Mouse (Mus musculus) forebrain, embryonic 10.5 days (tissue): Measurements from ENCODE around the gene Nln. TPM values are rescaled to one million over a fixed set of nuclear protein-coding genes. Genes with fewer than 3 reads are reported as not detected.

Source experiments
- DNase-seq: peaks from one replicate; pipeline ENCODE4 v3.0.0-alpha.2; 2017; ENCODE audit warnings: low spot score; ENCODE audit errors: extremely low spot score
- H3K27ac ChIP-seq: fragments of 300-500 bp; sonication (generic); 2 replicates; pipeline ENCODE4 v1.5.1; 2016; ENCODE audit warnings: mild to moderate bottlenecking
- H3K27me3 ChIP-seq: fragments of 300-500 bp; sonication (generic); 2 replicates; pipeline ENCODE4 v1.6.1; 2016; ENCODE audit warnings: mild to moderate bottlenecking; ENCODE audit not compliant: poor library complexity, severe bottlenecking
- H3K36me3 ChIP-seq: fragments of 300-500 bp; sonication (generic); replicated peaks from 2 replicates; pipeline ENCODE4 v1.6.1; 2016; ENCODE audit warnings: mild to moderate bottlenecking, moderate library complexity
- H3K4me1 ChIP-seq: fragments of 300-500 bp; sonication (generic); 2 replicates; pipeline ENCODE4 v1.6.1; 2016
- H3K4me3 ChIP-seq: fragments of 300-500 bp; sonication (generic); 2 replicates; pipeline ENCODE4 v1.5.1; 2016; ENCODE audit warnings: mild to moderate bottlenecking, moderate library complexity
- H3K9me3 ChIP-seq: fragments of 300-500 bp; sonication (generic); 2 replicates; pipeline ENCODE4 v1.6.1; 2016; ENCODE audit warnings: mild to moderate bottlenecking, moderate library complexity
- WGBS: fragments of 180-500 bp; shearing (Covaris S2); methylation state at CpG from one replicate; pipeline ENCODE4 v1.1.7; 2016; 5-methylcytosine and 5-hydroxymethylcytosine counted together
- polyA plus RNA-seq: library from polyadenylated mRNA; unstranded; fragments of >200 nt; fragmentation: Nextera tagmentation; extraction: Ambion mirVana; gene quantifications from 2 replicates; pipeline ENCODE4 v1.2.1, GENCODE M21; 2016

Nln gene
- polyA plus RNA-seq, 1 experiment from 2014 or later = 17.1 TPM

GRCm38 (mm10) chr13:104023356-104023911, 86.0 kb downstream of the Nln start:
- 85% methylated on average over 11 of the region's 11 CpGs for WGBS
- Histone ChIP-seq H3K27me3 (no peaks in the 10 kb centered on the region), H3K4me3 (no peak overlapping the region), H3K9me3 (peaks cover 4% of the 10 kb centered on the region; the same call in 1 of the 2 replicates), H3K27ac (no peak overlapping the region), H3K4me1 (peaks cover 33% of the 10 kb centered on the region), H3K36me3 (peaks cover 3% of the 10 kb centered on the region; the same call in 1 of the 2 replicates)
- no peak for DNase-seq

- no peak for DNase-seq
- 59% methylated on average over 7 of the region's 7 CpGs for WGBS
- Histone ChIP-seq H3K9me3 (peaks cover 4% of the 10 kb centered on the region; the same call in 1 of the 2 replicates), H3K4me3 (no peak overlapping the region), H3K36me3 (peaks cover 3% of the 10 kb centered on the region; the same call in 1 of the 2 replicates), H3K27me3 (no peaks in the 10 kb centered on the region), H3K4me1 (peaks cover 20% of the 10 kb centered on the region), H3K27ac (no peak overlapping the region)
Observed at GRCm38 (mm10) chr13:104018466-104019076, 90.8 kb downstream of the Nln start.

GRCm38 (mm10) chr13:104015246-104016105, 93.9 kb downstream of the Nln start:
- WGBS = 92% methylated on average over 18 of the region's 18 CpGs
- H3K9me3 ChIP-seq = peaks cover 4% of the 10 kb centered on the region; the same call in 1 of the 2 replicates
- no peak overlapping the region for H3K27ac ChIP-seq
- no peak for DNase-seq
- H3K27me3 ChIP-seq = no peaks in the 10 kb centered on the region
- peaks cover 3% of the 10 kb centered on the region; the same call in 1 of the 2 replicates for H3K36me3 ChIP-seq
- H3K4me1 ChIP-seq = peaks cover 15% of the 10 kb centered on the region
- no peak overlapping the region for H3K4me3 ChIP-seq

- H3K36me3 ChIP-seq = no peaks in the 10 kb centered on the region
- peaks cover 15% of the 10 kb centered on the region for H3K4me1 ChIP-seq
- no peaks in the 10 kb centered on the region for H3K27me3 ChIP-seq
- no peaks in the 10 kb centered on the region for H3K9me3 ChIP-seq
- no peak overlapping the region for H3K4me3 ChIP-seq
- no peak overlapping the region for H3K27ac ChIP-seq
- WGBS = 94% methylated on average over 11 of the region's 11 CpGs
- no peak for DNase-seq
Observed at GRCm38 (mm10) chr13:104014038-104014437, 95.4 kb downstream of the Nln start.

GRCm38 (mm10) chr13:104013380-104013779, 96.0 kb downstream of the Nln start:
- H3K4me3 ChIP-seq = no peak overlapping the region
- peaks cover 8% of the 10 kb centered on the region for H3K4me1 ChIP-seq
- no peaks in the 10 kb centered on the region for H3K9me3 ChIP-seq
- DNase-seq = no peak
- H3K36me3 ChIP-seq = no peaks in the 10 kb centered on the region
- H3K27ac ChIP-seq = no peak overlapping the region
- no peaks in the 10 kb centered on the region for H3K27me3 ChIP-seq
- 86% methylated on average over 6 of the region's 6 CpGs for WGBS

- Histone ChIP-seq H3K4me3 (no peak overlapping the region), H3K4me1 (peaks cover 1% of the 10 kb centered on the region; the same call in 1 of the 2 replicates), H3K9me3 (no peaks in the 10 kb centered on the region), H3K36me3 (no peaks in the 10 kb centered on the region), H3K27me3 (no peaks in the 10 kb centered on the region), H3K27ac (no peak overlapping the region)
- DNase-seq = no peak
- WGBS = 92% methylated on average over 11 of the region's 11 CpGs
Observed at GRCm38 (mm10) chr13:104012214-104012833, 97.1 kb downstream of the Nln start.

GRCm38 (mm10) chr13:104011289-104011688, 98.1 kb downstream of the Nln start:
- H3K27me3 ChIP-seq = no peaks in the 10 kb centered on the region
- DNase-seq = no peak
- no peak overlapping the region for H3K4me3 ChIP-seq
- no peaks in the 10 kb centered on the region for H3K36me3 ChIP-seq
- H3K4me1 ChIP-seq = no peaks in the 10 kb centered on the region
- no peaks in the 10 kb centered on the region for H3K9me3 ChIP-seq
- 92% methylated on average over 5 of the region's 5 CpGs for WGBS
- no peak overlapping the region for H3K27ac ChIP-seq

- no peaks in the 10 kb centered on the region for H3K4me1 ChIP-seq
- H3K9me3 ChIP-seq = no peaks in the 10 kb centered on the region
- H3K27me3 ChIP-seq = no peaks in the 10 kb centered on the region
- WGBS = 91% methylated on average over 6 of the region's 6 CpGs
- no peak overlapping the region for H3K27ac ChIP-seq
- no peak overlapping the region for H3K4me3 ChIP-seq
- H3K36me3 ChIP-seq = no peaks in the 10 kb centered on the region
- DNase-seq = no peak
Observed at GRCm38 (mm10) chr13:104005231-104005845, 104.1 kb downstream of the Nln start.

- H3K9me3 ChIP-seq = peaks cover 11% of the 10 kb centered on the region
- 90% methylated on average over 5 of the region's 5 CpGs for WGBS
- no peaks in the 10 kb centered on the region for H3K36me3 ChIP-seq
Observed at GRCm38 (mm10) chr13:103994085-103994455, 115.3 kb downstream of the Nln start.

GRCm38 (mm10) chr13:103993142-103994084, 116.0 kb downstream of the Nln start:
- no peak overlapping the region for H3K27ac ChIP-seq
- H3K4me1 ChIP-seq = no peaks in the 10 kb centered on the region
- DNase-seq = no peak
- H3K9me3 ChIP-seq = peaks cover 12% of the 10 kb centered on the region
- no peak overlapping the region for H3K4me3 ChIP-seq
- no peaks in the 10 kb centered on the region for H3K27me3 ChIP-seq
- H3K36me3 ChIP-seq = no peaks in the 10 kb centered on the region
- WGBS = 85% methylated on average over 8 of the region's 8 CpGs

More at GRCm38 (mm10) chr13:103994085-103994455, 115.3 kb downstream of the Nln start:
- H3K27me3 ChIP-seq = no peaks in the 10 kb centered on the region
- H3K4me3 ChIP-seq = no peak overlapping the region
- no peaks in the 10 kb centered on the region for H3K4me1 ChIP-seq
- DNase-seq = no peak
- no peak overlapping the region for H3K27ac ChIP-seq

- Histone ChIP-seq H3K27me3 (no peaks in the 10 kb centered on the region), H3K4me3 (no peak overlapping the region), H3K36me3 (no peaks in the 10 kb centered on the region), H3K9me3 (peaks cover 12% of the 10 kb centered on the region), H3K4me1 (no peaks in the 10 kb centered on the region), H3K27ac (no peak overlapping the region)
- 84% methylated on average over 4 of the region's 4 CpGs for WGBS
- no peak for DNase-seq
Observed at GRCm38 (mm10) chr13:103986660-103987059, 122.8 kb downstream of the Nln start.
